In the genomic region with DNA sequence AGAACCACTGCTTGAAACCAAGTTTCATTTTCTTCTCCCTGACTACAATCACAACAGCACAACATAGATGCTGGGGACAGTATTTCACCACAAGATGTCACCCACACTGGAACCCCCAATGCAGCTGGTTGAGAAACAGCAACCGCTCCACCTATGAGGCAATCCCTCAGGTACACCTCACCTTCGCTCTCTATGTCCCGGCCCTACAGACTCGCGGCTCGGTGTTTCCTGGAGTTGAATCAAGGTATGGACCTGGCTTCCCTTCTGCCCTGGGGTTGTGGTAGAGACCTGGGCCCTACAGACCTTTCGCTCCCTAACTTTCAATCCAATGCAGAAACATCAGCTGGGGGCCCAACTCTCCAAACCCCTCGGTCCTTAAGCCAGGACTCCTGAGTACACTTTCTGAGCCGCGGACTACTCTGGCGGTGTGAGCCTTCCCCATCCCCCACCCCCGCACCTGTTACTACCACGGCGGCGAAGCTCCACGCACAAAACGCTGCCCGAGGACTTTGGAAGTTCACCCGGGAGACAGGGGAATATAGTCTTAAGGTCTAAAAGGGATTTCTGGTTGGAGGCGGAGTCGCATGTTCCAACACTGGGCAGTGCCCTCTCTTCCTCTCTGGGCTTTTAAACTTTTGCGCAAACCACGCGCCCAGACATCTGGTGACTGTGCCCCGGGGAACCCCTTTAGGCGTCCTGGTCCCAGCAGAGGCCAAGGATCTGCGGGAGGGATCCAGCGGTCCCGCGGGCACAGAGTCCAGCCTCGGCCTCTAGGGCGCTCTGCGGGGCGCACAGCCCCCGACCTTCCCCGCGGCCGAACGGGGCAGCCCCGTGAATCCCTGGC, we compare ENCODE assay signal across 8 mouse cellular contexts. TPM values are rescaled to one million over a fixed set of nuclear protein-coding genes. Genes with fewer than 3 reads are reported as not detected.
DNase-seq lines count a peak whose midpoint lies in the region; ATAC-seq and TF ChIP-seq lines count a peak whose summit lies in the region.

No protein-coding gene starts in this region.

- ATAC-seq in erythroid progenitor cell, adult 5-6 weeks (replicated peaks; ENCODE audit: low FRiP score, poor library complexity, severe bottlenecking), result peak; percentile 2; the same call in 1 of the 2 replicates
- ATAC-seq in kidney, postnatal 0 days (replicated peaks; ENCODE audit: low FRiP score, low read depth), result peak; percentile 22; the same call in 1 of the 2 replicates
- ATAC-seq in midbrain, embryonic 13.5 days, result peak; percentile 25; the same call in 1 of the 2 replicates

- peak overlapping the region; percentile 83 for H3K9ac ChIP-seq in kidney, postnatal 0 days (ENCODE audit: low read depth, low read length)
- peak overlapping the region; percentile 30 for H3K9ac ChIP-seq in midbrain, embryonic 13.5 days (replicated peaks)

- peak overlapping the region; percentile 95 for H3K4me2 ChIP-seq in kidney, postnatal 0 days (ENCODE audit: low read length)
- H3K4me2 ChIP-seq in midbrain, embryonic 13.5 days (replicated peaks), result peak overlapping the region; percentile 59

- no peaks in the 10 kb centered on the region for H3K36me3 ChIP-seq in kidney, postnatal 0 days (ENCODE audit: insufficient read depth, low read length)
- no peaks in the 10 kb centered on the region for H3K36me3 ChIP-seq in midbrain, embryonic 13.5 days

- H3K27me3 ChIP-seq in kidney, postnatal 0 days (ENCODE audit: insufficient read depth, low read length), result no peaks in the 10 kb centered on the region
- H3K27me3 ChIP-seq in midbrain, embryonic 13.5 days, result peaks cover 38% of the 10 kb centered on the region

- H3K9me3 ChIP-seq in kidney, postnatal 0 days (replicated peaks; ENCODE audit: low read length), result no peaks in the 10 kb centered on the region
- H3K9me3 ChIP-seq in midbrain, embryonic 13.5 days, result no peaks in the 10 kb centered on the region

- H3K4me1 ChIP-seq in kidney, postnatal 0 days (replicated peaks; ENCODE audit: insufficient read depth, low read length), result peaks cover 41% of the 10 kb centered on the region
- H3K4me1 ChIP-seq in midbrain, embryonic 13.5 days (replicated peaks), result peaks cover 24% of the 10 kb centered on the region

- H3K4me3 ChIP-seq in kidney, postnatal 0 days (replicated peaks; ENCODE audit: low read depth, low read length), result peak overlapping the region; percentile 81
- peak overlapping the region; percentile 44 for H3K4me3 ChIP-seq in midbrain, embryonic 13.5 days (replicated peaks)

- peak overlapping the region; percentile 64 for H3K27ac ChIP-seq in kidney, postnatal 0 days
- H3K27ac ChIP-seq in midbrain, embryonic 13.5 days, result no peak overlapping the region

- intact Hi-C loops in left cerebral cortex, postnatal 4 days (cut with DNase I), result loop anchor here (10.0 kb wide), 1 partner anchor 309 kb away; no protein-coding TSS in a partner anchor
- intact Hi-C loops in gastrocnemius, postnatal 36 days (cut with DNase I), result no loop called here

- peak; percentile 50 to 52 for DNase-seq in spleen, postnatal 10 days (ENCODE audit: low spot score in 2 of 2)
- DNase-seq in spleen, postnatal 36 days (ENCODE audit: low spot score in 2 of 2), result no peak
- DNase-seq in kidney, postnatal 0 days (ENCODE audit: low spot score), result no peak
- DNase-seq in urinary bladder, postnatal 14 days (ENCODE audit: low spot score), result no peak
- no peak for DNase-seq in left cerebral cortex, postnatal 4 days
- DNase-seq in gastrocnemius, postnatal 36 days, result no peak

- 8% methylated on average over 40 of the region's 40 CpGs for WGBS in kidney, postnatal 0 days
- 5% methylated on average over 40 of the region's 40 CpGs for WGBS in midbrain, embryonic 13.5 days

- no peak; the same call in none of the 2 replicates for TF ChIP-seq CTCF in kidney, postnatal 0 days (IDR thresholded peaks at IDR 0.05; ENCODE audit: low read depth)

RNA-seq across cellular contexts. Expression of gene Rhbdf2, which starts 3.3 kb away (rescaled TPM):
- 6.3 and 12.6 TPM in 2 replicates for total RNA-seq in erythroid progenitor cell, adult 5-6 weeks (2015; ENCODE audit: low replicate concordance)
- total RNA-seq in erythroid progenitor cell, adult 5-6 weeks (2017; ENCODE audit: low replicate concordance), result 5.9 and 11.5 TPM in 2 replicates
- polyA plus RNA-seq in kidney, postnatal 0 days (2015; fragmentation: Nextera tagmentation; extraction: Ambion mirVana), result 8.8 and 9.0 TPM in 2 replicates
- 0.76 and 0.77 TPM in 2 replicates for polyA plus RNA-seq in midbrain, embryonic 13.5 days (2015; fragmentation: Nextera tagmentation; extraction: Ambion mirVana)
- 1 to 10 TPM in 1 of 2 experiments, under 1 TPM in 1; 0.90 to 1.5 TPM for total RNA-seq in left cerebral cortex, postnatal 4 days (2021)
- 10 to 100 TPM in 1 of 2 experiments, 1 to 10 TPM in 1; 9.4 to 10.2 TPM for total RNA-seq in gastrocnemius, postnatal 36 days (2021)

RNA-seq across cellular contexts. Expression of gene Prcd, which starts 29.8 kb away (rescaled TPM):
- total RNA-seq in erythroid progenitor cell, adult 5-6 weeks (2015; ENCODE audit: low replicate concordance), result not detected in 2 replicates
- total RNA-seq in erythroid progenitor cell, adult 5-6 weeks (2017; ENCODE audit: low replicate concordance), result not detected in 2 replicates
- 1.3 and 1.4 TPM in 2 replicates for polyA plus RNA-seq in kidney, postnatal 0 days (2015; fragmentation: Nextera tagmentation; extraction: Ambion mirVana)
- 1.0 and 1.2 TPM in 2 replicates for polyA plus RNA-seq in midbrain, embryonic 13.5 days (2015; fragmentation: Nextera tagmentation; extraction: Ambion mirVana)
- total RNA-seq in left cerebral cortex, postnatal 4 days (2021), result 1 to 10 TPM in 1 of 2 experiments, under 1 TPM in 1; 0.98 to 2.2 TPM
- under 1 TPM; 0.46 to 0.74 TPM for total RNA-seq in gastrocnemius, postnatal 36 days (2021)

RNA-seq across cellular contexts. Expression of gene Cygb, which starts 30.6 kb away (rescaled TPM):
- not detected in 2 replicates for total RNA-seq in erythroid progenitor cell, adult 5-6 weeks (2015; ENCODE audit: low replicate concordance)
- total RNA-seq in erythroid progenitor cell, adult 5-6 weeks (2017; ENCODE audit: low replicate concordance), result not detected in 2 replicates
- 35.2 and 37.5 TPM in 2 replicates for polyA plus RNA-seq in kidney, postnatal 0 days (2015; fragmentation: Nextera tagmentation; extraction: Ambion mirVana)
- polyA plus RNA-seq in midbrain, embryonic 13.5 days (2015; fragmentation: Nextera tagmentation; extraction: Ambion mirVana), result 8.8 TPM in 2 replicates
- total RNA-seq in left cerebral cortex, postnatal 4 days (2021), result 10 to 100 TPM; 17.1 to 20.6 TPM
- 10 to 100 TPM in 1 of 2 experiments, 1 to 10 TPM in 1; 8.4 to 13.6 TPM for total RNA-seq in gastrocnemius, postnatal 36 days (2021)

RNA-seq across cellular contexts. Expression of gene Aanat, which starts 37.3 kb away (rescaled TPM):
- not detected in 2 replicates for total RNA-seq in erythroid progenitor cell, adult 5-6 weeks (2015; ENCODE audit: low replicate concordance)
- not detected in 2 replicates for total RNA-seq in erythroid progenitor cell, adult 5-6 weeks (2017; ENCODE audit: low replicate concordance)
- not detected in 2 replicates for polyA plus RNA-seq in kidney, postnatal 0 days (2015; fragmentation: Nextera tagmentation; extraction: Ambion mirVana)
- 0.22 and 0.34 TPM in 2 replicates for polyA plus RNA-seq in midbrain, embryonic 13.5 days (2015; fragmentation: Nextera tagmentation; extraction: Ambion mirVana)
- total RNA-seq in left cerebral cortex, postnatal 4 days (2021), result under 1 TPM; 0.52 to 0.96 TPM
- not detected for total RNA-seq in gastrocnemius, postnatal 36 days (2021)

RNA-seq across cellular contexts. Expression of gene Ube2o, which starts 42.3 kb away (rescaled TPM):
- 95.5 and 136 TPM in 2 replicates for total RNA-seq in erythroid progenitor cell, adult 5-6 weeks (2015; ENCODE audit: low replicate concordance)
- 126 and 150 TPM in 2 replicates for total RNA-seq in erythroid progenitor cell, adult 5-6 weeks (2017; ENCODE audit: low replicate concordance)
- polyA plus RNA-seq in kidney, postnatal 0 days (2015; fragmentation: Nextera tagmentation; extraction: Ambion mirVana), result 8.6 and 8.9 TPM in 2 replicates
- polyA plus RNA-seq in midbrain, embryonic 13.5 days (2015; fragmentation: Nextera tagmentation; extraction: Ambion mirVana), result 12.3 and 12.7 TPM in 2 replicates
- total RNA-seq in left cerebral cortex, postnatal 4 days (2021), result 100 to 1,000 TPM; 115 to 128 TPM
- total RNA-seq in gastrocnemius, postnatal 36 days (2021), result 10 to 100 TPM; 18.4 to 20.4 TPM

Comparison
In these comparisons a context has a peak if more than half of its experiments do, and no peak if none do; other contexts are left out.
1. DNase-seq: peak in spleen, postnatal 10 days (2 of 2); none in spleen, postnatal 36 days (0 of 2), kidney, postnatal 0 days (single experiment), urinary bladder, postnatal 14 days (single experiment), left cerebral cortex, postnatal 4 days (single experiment) and gastrocnemius, postnatal 36 days (0 of 2).
2. RNA of gene Cygb, which starts 30.6 kb away (total RNA-seq): 17.1 to 20.6 TPM in left cerebral cortex, postnatal 4 days and 8.4 to 13.6 TPM in gastrocnemius, postnatal 36 days; not detected in erythroid progenitor cell, adult 5-6 weeks; every median in the first group is over 4 times any median in the second.
3. Peak in every context shown above with its lines, with median percentiles within 50 percentile points of each other: ATAC-seq.